Mouse (Mus musculus) CD4-positive, CD25-positive, alpha-beta regulatory T cell, adult 2 months (primary cell): ENCODE results near the gene Lbh.

Experiments used
- DNase-seq: peaks from one replicate; pipeline ENCODE4 v3.0.0-alpha.2; 2012; ENCODE audit warnings: low read depth, low spot score

Lbh gene

DNA sequence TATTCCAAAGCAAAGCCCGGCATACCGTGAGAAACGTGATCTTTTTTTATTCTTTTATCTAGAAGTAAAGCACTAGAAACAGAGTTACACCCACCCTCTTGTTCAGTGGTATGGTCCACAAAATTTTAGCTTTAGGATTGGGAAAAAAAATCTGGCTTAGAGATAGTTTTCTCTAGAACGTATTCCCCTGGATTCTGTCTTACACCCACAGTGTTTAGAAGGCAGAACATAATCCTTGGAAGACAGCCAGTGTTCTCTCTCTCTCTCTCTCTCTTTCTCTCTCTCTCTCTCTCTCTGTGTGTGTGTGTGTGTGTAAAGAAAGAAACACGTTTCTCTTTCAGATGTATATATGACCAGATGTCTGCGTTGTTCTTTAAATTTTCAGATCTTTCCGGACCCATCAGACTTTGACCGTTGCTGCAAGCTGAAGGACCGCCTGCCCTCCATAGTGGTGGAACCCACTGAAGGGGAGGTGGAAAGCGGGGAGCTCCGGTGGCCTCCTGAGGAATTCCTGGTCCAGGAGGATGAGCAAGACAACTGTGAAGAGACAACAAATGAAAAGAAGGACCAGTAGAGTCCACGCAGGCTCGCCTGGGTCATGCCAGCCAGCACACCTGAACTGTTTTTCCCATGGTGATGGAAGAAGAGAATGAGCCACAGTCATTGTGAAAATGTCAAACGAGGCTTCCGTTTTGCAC is 20.9 kb downstream of the Lbh start:
- DNase-seq, result no peak

DNA sequence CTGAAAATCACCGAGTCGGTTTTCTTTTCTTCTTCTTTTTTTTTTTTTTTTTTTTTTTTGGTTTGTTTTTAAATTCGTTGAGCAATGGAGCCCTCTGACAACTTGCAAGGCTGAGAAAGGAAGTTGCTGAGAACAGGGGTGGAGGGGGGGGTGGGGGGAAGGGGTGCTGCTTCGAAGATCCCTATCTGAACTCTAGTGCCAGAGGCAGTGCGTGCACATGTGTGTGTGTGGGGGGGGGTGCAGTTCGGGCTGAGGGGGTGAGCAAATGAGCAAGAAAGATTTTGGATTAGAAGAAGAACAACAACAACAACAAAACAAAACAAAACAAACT is 21.4 kb downstream of the Lbh start:
- DNase-seq, result peak; percentile 78

DNA sequence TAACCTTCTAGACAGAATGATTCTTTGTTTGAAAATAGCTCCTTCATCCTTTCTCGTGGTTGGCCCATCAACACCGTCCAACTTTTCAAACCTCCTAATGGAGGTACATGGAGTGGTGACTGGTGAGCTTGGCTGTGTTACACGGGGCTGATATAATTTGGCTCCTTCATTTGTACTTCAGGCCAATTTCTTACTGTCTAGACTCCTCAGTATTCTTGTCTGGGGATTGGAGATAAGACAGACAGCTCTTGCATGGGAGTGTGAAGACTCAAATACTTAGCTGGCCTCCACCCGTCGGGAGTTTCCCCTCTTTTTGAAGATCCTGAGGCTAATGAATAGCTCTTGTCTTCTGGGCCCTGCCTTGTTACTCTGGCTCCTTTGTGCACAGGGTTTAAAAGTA is 26.3 kb downstream of the Lbh start:
- DNase-seq, result no peak

DNA sequence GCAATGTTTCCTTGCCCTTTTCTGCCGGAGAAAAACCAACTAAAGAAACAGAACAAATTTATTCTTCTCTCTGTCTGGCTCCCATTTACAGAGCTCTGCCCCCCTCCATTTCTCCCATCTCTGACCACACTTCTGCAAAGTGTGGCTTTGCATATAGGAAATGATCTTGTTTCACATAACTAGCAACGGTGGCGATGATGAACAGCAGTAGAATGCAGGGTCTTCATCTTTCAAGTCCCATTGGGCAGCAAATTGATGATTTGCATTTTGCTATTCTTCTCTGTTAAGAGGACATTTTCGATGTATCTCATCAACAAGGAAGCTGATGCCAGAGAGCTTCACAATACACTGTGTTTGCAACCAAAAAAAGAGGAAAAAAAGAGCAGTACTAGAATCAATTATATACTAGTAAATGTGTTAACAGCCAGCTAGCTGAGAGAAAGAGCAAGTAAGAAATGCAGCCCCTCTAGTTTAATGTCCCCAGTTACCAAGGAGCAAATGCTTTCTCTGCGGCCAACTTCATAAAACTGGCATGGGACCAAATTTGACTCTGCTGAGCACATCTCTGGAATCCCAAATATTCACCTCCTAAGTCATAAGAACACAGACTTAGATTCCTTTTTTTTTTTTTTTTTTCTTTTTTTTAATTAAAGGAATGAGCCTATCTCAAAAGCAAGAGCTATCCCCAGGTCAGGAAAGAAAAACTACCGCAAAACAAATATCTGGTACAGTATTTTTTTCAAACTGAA is 29.2 kb downstream of the Lbh start:
- no peak for DNase-seq

DNA sequence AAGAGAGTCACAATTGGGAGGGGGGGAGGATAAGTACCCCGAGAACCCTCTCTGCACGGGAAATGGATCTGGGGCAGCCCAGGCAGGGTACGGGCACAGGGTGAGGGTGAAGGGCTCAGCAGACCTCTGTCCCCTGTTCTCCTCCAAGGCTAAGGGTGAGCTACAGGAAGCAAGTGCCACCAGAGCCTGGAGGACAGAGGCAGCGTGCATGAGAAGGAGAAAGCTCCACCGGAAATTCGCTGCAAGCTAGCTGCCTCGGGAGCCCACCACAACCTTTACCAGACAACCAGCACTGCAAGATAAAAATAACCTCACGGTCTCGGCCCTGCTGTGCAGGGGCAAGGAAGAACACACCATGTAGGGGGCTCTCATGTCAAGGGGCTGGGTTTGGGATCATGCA is 30.0 kb downstream of the Lbh start:
- DNase-seq, result peak; percentile 72

DNA sequence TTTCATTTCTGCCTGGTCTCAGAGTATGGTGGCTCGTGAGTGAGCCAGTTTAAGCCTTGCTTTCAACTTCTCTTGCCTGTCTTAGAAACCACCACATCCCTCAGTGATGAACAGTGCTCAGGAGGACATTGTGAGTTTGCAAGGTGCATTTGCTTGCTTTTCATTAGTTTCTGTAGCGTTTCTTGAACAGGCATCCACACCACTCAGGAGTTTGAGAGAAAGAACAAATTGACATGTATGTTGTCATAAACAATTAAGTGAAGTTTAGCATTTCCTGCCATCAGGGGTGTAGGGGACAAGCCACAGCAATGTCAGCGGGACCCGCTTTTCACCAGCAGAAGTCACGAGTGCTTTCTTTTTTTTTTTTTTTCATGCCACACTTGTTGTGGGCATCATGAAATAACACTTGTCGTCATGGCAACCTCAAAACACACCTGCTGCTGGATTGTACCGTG is 31.2 kb downstream of the Lbh start:
- peak; percentile 91 for DNase-seq

DNA sequence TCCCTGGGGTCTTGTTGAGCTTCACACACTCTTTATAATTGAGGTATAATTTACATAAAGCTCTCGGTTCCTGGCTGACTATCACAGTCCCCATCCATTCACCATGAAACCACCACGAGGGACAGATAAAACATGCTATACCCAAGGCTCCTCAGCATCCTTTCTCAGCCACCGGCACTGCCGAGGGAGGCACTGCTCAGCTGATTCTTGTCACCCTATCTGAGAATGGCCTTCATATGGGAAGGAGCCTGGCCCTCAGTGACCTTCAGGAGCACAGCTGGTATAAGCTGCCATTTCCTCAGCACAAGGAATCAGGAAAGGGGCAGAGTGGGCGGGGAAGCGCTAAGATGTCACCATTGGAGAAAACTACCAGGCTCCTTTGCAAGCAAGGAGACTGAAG is 33.2 kb downstream of the Lbh start:
- DNase-seq, result no peak

DNA sequence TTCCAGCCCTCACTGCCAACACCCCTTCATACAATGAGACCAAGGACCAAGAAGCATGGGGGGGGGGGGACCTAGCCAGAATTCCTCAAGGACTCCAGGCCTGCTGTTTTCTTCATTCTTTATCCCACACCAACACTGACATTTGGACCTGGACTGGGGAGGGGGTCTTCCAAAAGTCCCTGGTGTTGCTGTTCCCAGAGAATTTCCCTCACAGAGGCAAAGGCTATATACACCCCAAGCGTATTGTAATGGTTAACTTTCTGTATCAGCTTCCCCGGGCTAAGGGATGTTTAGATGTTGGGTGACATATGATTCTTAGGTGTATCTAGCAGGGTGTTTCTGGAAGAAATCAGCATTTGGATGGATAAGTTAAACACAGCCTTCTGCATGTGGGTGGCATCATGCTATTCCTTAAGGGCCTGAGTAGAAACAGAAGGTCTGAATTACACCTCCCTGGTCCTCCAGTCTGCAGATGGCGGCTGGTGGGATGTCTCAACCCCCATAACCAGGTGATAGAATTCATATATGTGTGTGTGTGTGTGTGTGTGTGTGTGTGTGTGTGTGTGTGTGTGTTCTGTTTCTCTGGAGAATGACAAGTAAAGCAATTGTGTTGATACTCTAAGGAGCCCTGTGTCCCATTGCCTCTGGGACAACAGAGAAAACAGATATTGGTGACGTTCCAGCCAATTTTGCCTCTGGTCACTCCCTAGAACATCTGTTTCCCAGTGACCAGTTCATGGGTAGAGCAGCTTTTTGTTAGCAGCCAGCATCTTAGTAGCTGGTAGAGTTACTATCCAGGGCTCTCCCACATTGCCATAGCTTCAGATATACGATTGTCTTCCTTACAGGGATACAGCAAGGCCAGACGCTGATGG is 35.9 kb downstream of the Lbh start:
- DNase-seq, result no peak

DNA sequence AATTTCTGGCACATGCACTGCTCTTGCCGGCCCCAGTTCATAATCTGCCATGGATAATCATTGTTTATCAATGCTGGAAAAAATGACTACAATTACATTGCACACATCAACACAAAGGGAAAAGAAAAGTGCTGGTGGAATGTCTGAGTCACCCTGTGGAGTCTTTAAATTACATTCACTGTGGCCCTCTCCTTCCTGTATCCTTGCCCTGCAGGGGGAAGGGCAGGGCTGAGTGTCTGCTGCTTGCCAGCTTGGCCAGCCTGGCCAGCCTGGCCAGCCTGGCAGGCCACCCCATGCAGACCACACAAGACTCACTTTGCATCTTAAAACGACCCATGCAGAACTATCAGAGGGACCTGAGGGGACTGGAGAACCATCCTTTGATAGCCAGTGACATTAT is 37.4 kb downstream of the Lbh start:
- DNase-seq, result peak; percentile 46

DNA sequence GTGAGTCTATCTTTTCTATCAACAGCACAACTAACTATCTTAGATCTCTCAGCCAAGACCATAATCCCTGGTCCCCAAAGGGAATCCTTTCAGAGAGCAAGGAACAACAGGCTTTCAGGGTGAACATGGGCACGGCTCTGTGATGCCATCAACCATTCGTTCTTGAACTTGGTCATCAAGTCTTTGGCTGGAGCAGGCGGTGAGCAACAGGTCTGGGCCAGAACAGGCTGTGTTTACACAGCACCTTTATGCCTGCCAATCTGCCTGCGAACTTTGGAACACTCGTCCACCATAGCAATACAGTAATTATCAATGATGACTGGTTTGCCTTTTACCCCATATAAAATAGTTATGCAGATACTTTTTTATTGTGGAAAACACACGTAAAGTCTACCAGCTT is 38.9 kb downstream of the Lbh start:
- no peak for DNase-seq

DNA sequence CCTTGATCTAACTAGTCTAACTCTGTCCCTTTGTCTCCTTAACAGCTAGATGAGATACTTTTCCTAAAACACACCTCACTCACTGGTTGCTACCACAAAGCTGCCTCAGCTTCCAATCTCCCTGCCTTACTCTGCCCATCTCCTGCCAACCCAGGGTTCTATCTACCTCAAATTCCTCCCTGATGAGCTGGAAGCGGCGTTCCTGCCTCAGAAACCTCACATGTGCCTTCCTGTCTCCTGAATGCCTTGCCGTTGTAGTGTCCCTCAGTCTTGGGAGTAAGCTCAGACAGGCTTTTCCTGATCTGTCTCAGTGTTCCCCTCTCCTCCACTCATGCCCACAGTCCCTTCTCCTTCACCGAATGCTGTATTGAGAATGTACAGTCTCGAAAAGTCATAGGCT is 40.8 kb downstream of the Lbh start:
- DNase-seq, result no peak

DNA sequence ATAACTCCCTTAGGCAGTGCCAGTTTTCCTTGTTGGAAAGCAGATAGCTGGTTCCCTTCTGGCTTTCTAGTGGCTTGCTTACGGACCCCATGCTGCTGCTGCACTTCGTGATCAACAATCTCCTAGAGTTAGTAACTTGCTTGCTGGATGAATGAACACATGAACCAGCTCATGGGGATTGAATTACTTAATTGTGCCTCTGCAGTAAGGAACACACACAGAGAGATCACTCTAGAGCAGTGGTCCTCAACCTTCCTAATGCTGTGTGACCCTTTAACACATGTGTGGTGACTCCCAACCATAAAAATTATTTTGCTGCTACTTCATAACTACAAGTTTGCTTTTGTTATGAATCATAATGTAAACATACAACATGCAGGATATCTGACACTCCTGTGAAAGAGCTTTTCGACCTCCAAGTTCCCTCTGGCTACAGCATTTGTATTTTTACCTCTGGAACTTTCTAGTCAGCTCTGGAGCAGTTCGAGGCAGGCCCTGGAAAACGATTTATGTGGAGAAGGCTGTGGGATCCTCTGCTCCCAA is 41.5 kb downstream of the Lbh start:
- DNase-seq, result no peak

DNA sequence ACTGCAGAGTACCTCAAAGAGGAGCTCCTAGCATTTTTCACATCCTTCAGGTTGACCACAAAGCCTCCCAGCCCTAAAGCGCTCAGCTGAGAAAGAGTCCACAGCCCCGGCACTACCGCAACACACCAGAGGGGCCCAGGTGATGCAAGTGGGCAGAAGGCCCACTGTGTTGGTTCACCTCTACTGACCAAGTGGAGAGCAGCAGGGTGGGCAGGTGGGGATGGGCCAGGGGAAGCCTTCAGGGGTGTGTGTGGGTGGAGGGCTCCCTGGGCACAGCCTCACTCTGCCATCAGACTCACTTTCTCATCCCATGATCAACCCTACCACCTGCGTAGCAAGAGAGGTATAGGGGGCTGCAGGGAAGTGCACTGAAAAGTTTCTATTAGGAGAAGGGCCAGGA is 42.1 kb downstream of the Lbh start:
- DNase-seq, result no peak

DNA sequence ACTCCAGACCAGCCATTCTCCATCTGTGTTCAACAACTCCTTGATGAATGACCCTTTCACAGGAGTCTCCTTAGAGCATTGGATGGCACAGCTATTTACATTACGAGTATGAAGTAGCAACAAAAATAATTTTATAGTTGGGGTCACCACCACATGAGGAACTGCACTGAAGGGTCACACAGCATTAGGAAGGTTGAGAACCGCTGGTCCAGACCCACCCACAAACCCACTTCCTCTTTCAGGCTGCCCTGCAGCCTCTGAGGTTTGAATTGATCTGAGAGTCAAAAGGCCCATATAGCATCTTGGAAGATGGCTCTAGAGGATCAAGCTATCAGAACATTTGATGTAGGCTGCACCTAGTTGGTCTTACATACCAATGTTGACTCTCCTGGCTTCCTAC is 42.8 kb downstream of the Lbh start:
- DNase-seq, result no peak

DNA sequence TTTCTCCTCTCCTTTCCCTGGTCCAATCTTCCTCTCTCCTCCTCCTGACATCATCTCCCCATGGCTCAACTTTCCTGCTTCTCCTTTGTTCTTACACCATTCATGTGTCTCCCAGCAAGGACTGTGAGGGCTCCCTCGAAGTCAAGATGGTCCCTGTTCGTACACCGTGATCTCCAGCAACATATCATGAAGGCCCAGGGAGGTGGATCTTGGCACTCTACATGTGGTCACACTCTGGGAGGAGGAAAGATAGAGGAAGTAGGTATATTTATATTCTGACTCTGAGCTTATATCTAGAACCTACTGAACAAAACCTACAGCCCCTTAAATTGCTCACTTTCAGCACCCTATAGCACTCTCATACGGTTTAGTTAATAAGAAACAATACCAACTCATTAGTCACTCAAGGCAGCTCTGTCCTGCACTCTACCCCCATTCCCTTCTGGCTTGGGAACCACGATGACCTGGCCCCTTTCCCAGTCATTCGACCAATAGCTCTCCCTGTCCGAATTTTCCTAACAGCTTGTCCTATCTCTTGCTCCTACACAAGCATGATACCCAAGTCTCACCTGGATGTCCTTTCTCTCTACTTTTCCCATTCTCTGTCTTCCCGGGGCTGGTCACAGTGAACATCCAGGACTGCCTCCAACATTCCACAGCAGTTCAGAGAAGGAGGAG is 44.0 kb downstream of the Lbh start:
- no peak for DNase-seq

DNA sequence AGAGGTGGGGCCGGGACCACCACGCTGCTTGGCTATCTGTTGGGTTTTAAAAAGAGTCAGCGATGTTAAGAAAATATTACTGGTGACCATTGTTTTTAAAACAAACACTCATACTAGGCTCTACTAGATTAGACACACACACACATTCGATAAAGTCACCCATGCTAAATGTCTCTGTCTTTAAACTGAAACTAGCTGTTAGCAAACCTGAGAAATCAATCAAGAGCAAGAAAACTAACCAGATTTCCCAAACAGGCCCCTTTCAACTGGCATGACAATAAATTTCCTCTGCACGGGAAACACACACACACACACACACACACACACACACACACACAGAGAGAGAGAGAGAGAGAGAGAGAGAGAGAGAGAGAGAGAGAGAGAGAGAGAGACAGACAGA is 47.6 kb downstream of the Lbh start:
- DNase-seq, result no peak

DNA sequence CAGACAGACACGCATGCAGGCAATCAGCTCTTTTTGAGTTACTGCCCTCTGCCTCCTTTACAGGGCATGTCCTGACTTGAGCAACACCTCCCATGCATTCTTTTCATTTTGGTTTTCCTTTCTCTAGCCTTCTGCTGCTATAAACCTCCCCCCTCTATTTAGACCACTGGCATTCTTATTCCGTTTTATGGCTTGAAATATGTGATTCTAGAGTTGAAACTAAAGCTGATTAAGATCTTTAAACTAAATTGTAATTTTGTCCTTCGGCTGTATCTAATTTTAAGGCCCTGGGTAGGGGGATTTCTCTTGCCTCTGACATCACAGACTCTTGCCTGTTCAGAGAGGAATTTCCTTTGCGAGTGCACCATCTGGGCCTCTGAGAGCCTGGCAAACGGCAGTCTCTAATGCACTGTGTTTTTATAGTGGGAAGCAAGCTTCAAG is 48.0 kb downstream of the Lbh start:
- peak; percentile 66 for DNase-seq

DNA sequence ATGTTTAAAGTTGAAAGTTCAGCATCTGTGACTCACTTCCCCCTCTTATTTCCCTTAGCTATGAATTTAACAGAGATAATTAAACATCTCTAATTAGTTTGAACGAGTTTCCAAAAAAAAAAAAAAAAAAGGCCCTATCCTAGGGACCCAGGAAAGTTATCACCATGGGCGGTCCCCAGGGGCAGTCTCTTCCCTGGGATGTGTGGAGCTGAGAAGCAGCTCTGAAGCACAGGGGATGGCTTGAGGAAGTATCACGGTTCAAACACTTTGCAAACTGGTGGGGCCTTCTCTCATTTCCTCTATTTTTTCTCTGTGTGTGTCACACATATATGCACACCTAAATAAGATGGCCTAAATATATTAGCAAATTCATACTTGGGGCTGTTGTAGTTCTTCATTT is 48.8 kb downstream of the Lbh start:
- peak; percentile 39 for DNase-seq

DNA sequence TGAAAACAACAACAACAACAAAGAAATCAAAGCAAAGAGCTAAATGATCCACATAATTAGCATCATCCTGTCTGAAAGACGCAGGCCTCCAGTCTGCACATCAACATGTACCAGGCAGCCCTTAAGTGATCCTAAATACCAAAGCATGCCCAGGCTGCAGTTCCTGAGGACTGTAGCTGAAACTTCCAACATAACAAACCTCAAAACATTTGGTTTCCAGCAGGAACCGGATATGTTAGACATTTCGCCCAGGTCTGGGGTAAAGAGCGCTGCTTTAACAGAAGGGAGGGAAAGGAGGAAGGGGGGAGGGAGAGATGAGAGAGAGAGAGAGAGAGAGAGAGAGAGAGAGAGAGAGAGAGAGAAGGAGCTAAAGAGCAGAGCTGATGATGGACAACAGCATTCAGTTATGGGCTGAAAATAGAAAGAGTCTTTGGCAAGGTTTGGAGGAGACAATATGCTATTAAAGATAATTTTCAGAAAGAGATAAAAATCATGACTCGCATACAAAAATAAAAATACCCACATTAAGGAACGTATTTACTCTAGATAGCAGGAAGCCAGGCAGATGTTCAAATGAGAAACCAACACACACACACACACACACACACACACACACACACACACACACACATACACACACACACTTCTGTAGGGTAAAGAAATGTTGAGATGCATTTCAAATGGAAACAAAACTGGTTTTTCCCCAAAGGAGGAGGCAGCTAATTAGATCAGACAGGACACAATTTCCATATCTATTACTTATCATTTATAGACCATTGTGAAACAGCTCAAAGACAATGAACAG is 49.5 kb downstream of the Lbh start:
- DNase-seq, result peak; percentile 63

DNA sequence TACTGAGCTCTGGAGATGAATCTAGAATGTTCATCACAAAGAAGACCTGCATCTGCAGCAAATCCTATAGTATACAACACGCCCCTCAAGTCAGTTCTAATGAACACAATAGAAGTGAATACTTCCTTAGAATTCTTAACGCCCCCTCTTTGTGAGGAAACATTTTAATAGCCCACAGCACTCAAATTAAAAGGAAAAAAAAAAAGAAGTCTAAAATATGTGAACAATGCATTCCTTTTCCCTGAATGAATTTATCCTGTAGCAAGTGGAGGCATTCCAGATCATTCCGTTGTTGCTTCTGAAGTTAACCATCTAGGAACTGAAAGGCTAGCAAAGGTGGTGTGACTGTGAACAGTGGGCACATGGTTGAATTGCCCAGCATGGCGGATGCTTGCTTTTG is 50.6 kb downstream of the Lbh start:
- no peak for DNase-seq

DNA sequence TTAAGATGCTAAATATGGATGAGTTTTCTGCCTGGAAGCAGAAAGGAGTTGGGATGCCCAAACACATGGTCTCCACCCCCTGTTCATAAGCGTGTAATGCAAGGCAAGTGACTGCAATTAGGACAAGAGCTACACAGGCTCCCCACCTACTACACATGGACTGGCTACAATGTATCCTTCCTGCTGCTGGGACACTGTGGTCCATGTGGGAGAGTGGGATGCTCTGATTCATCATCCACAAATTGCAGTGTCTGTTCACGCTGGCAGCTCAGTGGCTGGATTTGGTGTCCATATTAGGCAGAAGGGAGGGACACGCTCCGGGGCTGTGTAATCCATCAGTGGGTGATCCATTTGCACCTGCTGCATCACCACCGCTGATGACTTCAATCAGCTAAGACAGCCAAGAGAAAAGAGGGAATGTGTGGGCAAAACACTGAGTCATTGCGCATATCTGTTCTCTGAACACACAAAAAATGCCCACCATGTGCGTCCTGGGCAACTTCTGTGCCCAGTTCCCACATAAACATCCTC is 52.6 kb downstream of the Lbh start:
- DNase-seq, result no peak
